Mouse (Mus musculus): ENCODE measurements around the gene Lhfpl2. TPM values are rescaled to one million over a fixed set of nuclear protein-coding genes. Genes with fewer than 3 reads are reported as not detected.

The Lhfpl2 gene
- polyA plus RNA-seq, 1 experiment from 2014 or later: 81.0 TPM

Other genes with a start within 250 kb of the Lhfpl2 start
- 17.7 and 34.4 TPM in 2 replicates for gene Scamp1, start 228.1 kb downstream of the Lhfpl2 start, polyA plus RNA-seq (2014; fragmentation: Nextera tagmentation; extraction: Ambion mirVana)